Mouse (Mus musculus): ENCODE data around the gene Etv5. TPM values are rescaled to one million over a fixed set of nuclear protein-coding genes. Genes with fewer than 3 reads are reported as not detected.

Etv5 gene
- polyA plus RNA-seq, 1 experiment from 2014 or later: 5.4 TPM

DNA sequence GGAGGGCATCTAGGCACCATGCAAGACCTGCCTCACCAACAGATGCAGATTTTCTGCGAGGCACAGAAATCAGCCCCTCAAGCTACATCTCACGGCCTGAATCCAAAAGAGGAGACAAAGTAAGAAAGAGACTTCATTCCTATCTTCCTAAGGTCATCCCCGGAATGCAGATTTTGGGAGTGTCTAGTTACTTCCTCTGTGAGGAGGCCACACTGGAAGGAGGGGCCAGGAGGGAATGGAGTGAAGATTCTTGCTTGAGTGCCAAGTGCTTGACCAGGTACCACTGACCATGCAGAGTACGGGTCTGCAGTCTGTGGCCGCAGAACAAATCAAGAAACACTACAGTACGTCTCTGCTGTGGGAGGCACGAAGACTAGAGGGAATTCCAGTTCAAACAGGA is 12.7 kb downstream of the Etv5 start:
- no peaks in the 10 kb centered on the region for H3K27me3 ChIP-seq (replicated peaks; ENCODE audit: control insufficient read depth, insufficient read depth, low read length)
- 0 out of 2 replicates have a peak, but pooled peaks cover 4% of the 10 kb centered on the region for H3K4me1 ChIP-seq (replicated peaks; ENCODE audit: control insufficient read depth, insufficient read depth, low read length)
- no peak overlapping the region for H3K4me3 ChIP-seq (ENCODE audit: low read depth, low read length)
- no peak overlapping the region for H3K27ac ChIP-seq (ENCODE audit: low read depth, low read length)
- WGBS: 85% methylated on average over 7 of the region's 7 CpGs
- no peak for TF ChIP-seq CTCF (IDR thresholded peaks at IDR 0.05; ENCODE audit: low read depth)
- no peak for ATAC-seq
- no peak overlapping the region for H3K9ac ChIP-seq (ENCODE audit: low read depth, low read length)
- H3K4me2 ChIP-seq (replicated peaks; ENCODE audit: low read depth): no peak overlapping the region
- H3K9me3 ChIP-seq (ENCODE audit: control insufficient read depth): no peaks in the 10 kb centered on the region
- H3K36me3 ChIP-seq (ENCODE audit: control insufficient read depth, insufficient read depth): no peaks in the 10 kb centered on the region

DNA sequence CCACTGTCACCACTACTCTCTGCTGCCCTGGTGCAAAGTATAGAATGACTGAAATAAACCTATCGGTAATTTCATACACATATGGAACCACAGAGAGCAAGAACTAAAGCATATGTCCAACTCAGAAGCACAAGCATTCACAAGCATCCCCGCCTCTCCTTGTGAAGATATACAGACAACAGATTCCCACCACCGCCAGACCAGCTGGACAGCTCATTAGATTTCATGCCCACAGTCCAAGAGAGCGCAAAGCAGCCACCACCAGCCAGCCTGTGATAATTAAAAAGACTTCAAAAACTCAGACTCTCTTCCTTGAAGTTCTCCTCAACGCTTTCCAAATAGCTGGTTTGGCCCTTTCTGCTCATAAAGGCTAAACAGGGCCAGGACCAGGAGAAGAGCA is 17.3 kb downstream of the Etv5 start:
- H3K36me3 ChIP-seq (ENCODE audit: control insufficient read depth, insufficient read depth): peaks cover 4% of the 10 kb centered on the region; the same call in 1 of the 2 replicates

DNA sequence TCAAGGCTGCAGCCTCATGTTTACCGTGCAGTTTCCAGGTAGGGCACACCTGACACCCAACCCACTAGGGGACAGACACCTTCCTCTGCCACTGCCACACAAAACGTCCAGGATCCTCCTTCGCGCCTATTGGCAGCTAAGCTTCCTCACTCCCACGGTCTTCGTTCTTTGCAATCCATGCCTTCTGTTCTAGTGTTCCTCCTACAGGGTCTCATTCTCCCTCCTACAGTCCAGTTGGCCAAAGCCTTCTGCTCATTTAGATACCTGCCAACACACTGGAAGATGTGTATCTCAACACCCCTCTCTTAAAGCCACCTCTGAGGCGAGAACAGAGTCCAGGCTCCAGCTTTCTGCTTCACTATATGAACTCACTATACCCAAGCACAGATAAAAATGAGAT is 21.6 kb downstream of the Etv5 start:
- no peak overlapping the region for H3K4me2 ChIP-seq (replicated peaks; ENCODE audit: low read depth)
- TF ChIP-seq CTCF (IDR thresholded peaks at IDR 0.05; ENCODE audit: low read depth): no peak
- no peaks in the 10 kb centered on the region for H3K4me1 ChIP-seq (replicated peaks; ENCODE audit: control insufficient read depth, insufficient read depth, low read length)
- H3K27ac ChIP-seq (ENCODE audit: low read depth, low read length): no peak overlapping the region
- no peak overlapping the region for H3K4me3 ChIP-seq (ENCODE audit: low read depth, low read length)
- peaks cover 4% of the 10 kb centered on the region; the same call in 1 of the 2 replicates for H3K36me3 ChIP-seq (ENCODE audit: control insufficient read depth, insufficient read depth)
- no peaks in the 10 kb centered on the region for H3K9me3 ChIP-seq (ENCODE audit: control insufficient read depth)
- no peak overlapping the region for H3K9ac ChIP-seq (ENCODE audit: low read depth, low read length)
- no peaks in the 10 kb centered on the region for H3K27me3 ChIP-seq (replicated peaks; ENCODE audit: control insufficient read depth, insufficient read depth, low read length)
- WGBS: 96% methylated on average over 7 of the region's 7 CpGs
- no peak for ATAC-seq

More for the DNA sequence above, 17.3 kb downstream of the Etv5 start:
- H3K27ac ChIP-seq (ENCODE audit: low read depth, low read length): no peak overlapping the region
- no peaks in the 10 kb centered on the region for H3K9me3 ChIP-seq (ENCODE audit: control insufficient read depth)
- no peak overlapping the region for H3K9ac ChIP-seq (ENCODE audit: low read depth, low read length)
- H3K4me3 ChIP-seq (ENCODE audit: low read depth, low read length): no peak overlapping the region
- 83% methylated on average over 5 of the region's 5 CpGs for WGBS
- no peak overlapping the region for H3K4me2 ChIP-seq (replicated peaks; ENCODE audit: low read depth)
- no peak for ATAC-seq
- no peaks in the 10 kb centered on the region for H3K4me1 ChIP-seq (replicated peaks; ENCODE audit: control insufficient read depth, insufficient read depth, low read length)
- H3K27me3 ChIP-seq (replicated peaks; ENCODE audit: control insufficient read depth, insufficient read depth, low read length): no peaks in the 10 kb centered on the region
- no peak for TF ChIP-seq CTCF (IDR thresholded peaks at IDR 0.05; ENCODE audit: low read depth)

DNA sequence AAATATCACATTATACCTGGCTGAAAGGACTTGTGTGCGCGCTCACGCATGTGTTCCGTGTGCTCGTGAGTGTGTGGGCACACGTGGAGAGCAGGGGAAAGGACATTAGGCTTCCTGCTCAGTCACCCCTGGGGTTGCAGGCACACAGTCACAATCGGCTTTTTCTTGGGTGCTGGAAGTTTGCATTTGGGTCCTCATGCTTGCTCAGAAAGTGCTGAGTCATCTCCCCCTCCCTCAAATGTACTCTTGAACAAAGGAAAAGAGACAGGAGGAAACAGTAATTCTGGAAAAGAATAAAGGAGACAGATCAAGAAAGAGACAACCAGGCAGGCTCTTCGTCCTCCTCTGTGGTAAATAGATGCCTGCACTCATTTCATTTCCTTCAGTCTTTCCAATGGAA is 22.5 kb downstream of the Etv5 start:
- no peak for ATAC-seq
- H3K27ac ChIP-seq (ENCODE audit: low read depth, low read length): no peak overlapping the region
- no peak overlapping the region for H3K4me2 ChIP-seq (replicated peaks; ENCODE audit: low read depth)
- H3K4me1 ChIP-seq (replicated peaks; ENCODE audit: control insufficient read depth, insufficient read depth, low read length): no peaks in the 10 kb centered on the region
- no peak overlapping the region for H3K4me3 ChIP-seq (ENCODE audit: low read depth, low read length)
- 88% methylated on average over 8 of the region's 8 CpGs for WGBS
- H3K9ac ChIP-seq (ENCODE audit: low read depth, low read length): no peak overlapping the region
- no peak for TF ChIP-seq CTCF (IDR thresholded peaks at IDR 0.05; ENCODE audit: low read depth)
- H3K9me3 ChIP-seq (ENCODE audit: control insufficient read depth): no peaks in the 10 kb centered on the region
- no peaks in the 10 kb centered on the region for H3K27me3 ChIP-seq (replicated peaks; ENCODE audit: control insufficient read depth, insufficient read depth, low read length)
- H3K36me3 ChIP-seq (ENCODE audit: control insufficient read depth, insufficient read depth): peaks cover 4% of the 10 kb centered on the region; the same call in 1 of the 2 replicates

DNA sequence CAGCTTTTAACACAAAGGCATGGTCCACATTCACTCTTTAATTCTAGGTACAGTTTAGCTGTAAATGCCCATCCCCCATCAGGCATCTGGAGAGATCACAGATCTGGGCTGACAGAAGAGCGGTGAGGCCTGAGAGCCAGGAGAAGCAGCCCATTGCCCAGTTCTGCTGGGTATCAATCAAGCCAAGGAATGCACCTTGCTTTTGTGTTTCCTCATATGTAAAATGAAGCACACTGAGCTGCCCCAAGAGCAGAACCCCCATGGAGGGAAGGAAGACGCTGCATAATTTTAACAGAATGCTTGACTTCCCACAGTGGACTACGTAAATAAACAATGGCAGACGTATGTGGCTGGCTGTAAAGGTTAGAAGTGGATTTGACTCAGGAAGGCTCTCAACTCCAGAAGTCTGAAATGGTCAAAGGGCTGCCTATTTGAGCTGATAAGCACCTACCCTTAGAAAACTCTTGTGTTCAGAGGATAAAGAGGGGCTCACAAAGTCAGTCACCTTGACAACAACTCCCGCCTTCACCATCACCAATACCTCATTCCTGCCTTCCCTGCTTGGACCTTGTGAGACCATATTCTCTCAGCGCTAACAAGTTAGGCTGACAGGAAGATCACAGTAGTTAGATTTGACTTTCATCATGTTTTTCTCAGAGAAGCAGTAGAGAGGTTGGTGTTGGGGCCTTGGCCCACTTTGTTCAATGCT is 23.2 kb downstream of the Etv5 start:
- Histone ChIP-seq H3K4me1 (replicated peaks; ENCODE audit: control insufficient read depth, insufficient read depth, low read length) (no peaks in the 10 kb centered on the region), H3K4me2 (replicated peaks; ENCODE audit: low read depth) (no peak overlapping the region), H3K36me3 (ENCODE audit: control insufficient read depth, insufficient read depth) (peaks cover 4% of the 10 kb centered on the region; the same call in 1 of the 2 replicates), H3K9ac (ENCODE audit: low read depth, low read length) (no peak overlapping the region), H3K27me3 (replicated peaks; ENCODE audit: control insufficient read depth, insufficient read depth, low read length) (no peaks in the 10 kb centered on the region), H3K4me3 (ENCODE audit: low read depth, low read length) (no peak overlapping the region), H3K27ac (ENCODE audit: low read depth, low read length) (no peak overlapping the region), H3K9me3 (ENCODE audit: control insufficient read depth) (no peaks in the 10 kb centered on the region)
- no peak for TF ChIP-seq CTCF (IDR thresholded peaks at IDR 0.05; ENCODE audit: low read depth)
- WGBS: 79% methylated on average over 6 of the region's 6 CpGs
- no peak for ATAC-seq

DNA sequence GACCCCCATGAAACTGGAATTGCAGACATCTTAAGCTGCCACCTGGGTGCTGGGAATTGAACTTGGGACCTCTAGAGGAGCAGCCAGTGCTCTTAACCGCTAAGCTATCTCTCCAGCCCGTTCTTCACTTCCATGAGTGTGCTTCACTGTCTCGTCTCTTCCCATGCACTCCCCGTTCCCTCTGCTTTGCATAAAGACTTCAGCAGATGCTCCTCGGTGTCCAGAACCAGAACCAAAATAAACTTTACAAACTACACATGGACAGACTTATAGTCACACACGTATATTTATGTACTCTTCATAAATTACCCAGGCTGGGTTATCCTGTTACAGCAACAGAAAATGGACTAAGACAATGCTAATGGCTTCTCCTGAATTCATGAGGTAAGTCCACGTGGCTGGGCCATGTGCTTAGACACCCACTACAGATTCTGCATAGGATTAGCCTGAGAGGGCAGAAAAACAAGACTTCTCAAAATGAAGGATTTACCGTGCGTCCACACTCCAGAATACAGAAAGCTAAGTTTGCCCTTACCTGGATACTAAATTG is 25.2 kb downstream of the Etv5 start:
- no peak overlapping the region for H3K9ac ChIP-seq (ENCODE audit: low read depth, low read length)
- no peak overlapping the region for H3K4me2 ChIP-seq (replicated peaks; ENCODE audit: low read depth)
- TF ChIP-seq CTCF (IDR thresholded peaks at IDR 0.05; ENCODE audit: low read depth): no peak
- H3K4me3 ChIP-seq (ENCODE audit: low read depth, low read length): no peak overlapping the region
- ATAC-seq: no peak
- no peaks in the 10 kb centered on the region for H3K4me1 ChIP-seq (replicated peaks; ENCODE audit: control insufficient read depth, insufficient read depth, low read length)
- H3K9me3 ChIP-seq (ENCODE audit: control insufficient read depth): no peaks in the 10 kb centered on the region
- no peaks in the 10 kb centered on the region for H3K27me3 ChIP-seq (replicated peaks; ENCODE audit: control insufficient read depth, insufficient read depth, low read length)
- WGBS: 87% methylated on average over 9 of the region's 9 CpGs
- H3K27ac ChIP-seq (ENCODE audit: low read depth, low read length): no peak overlapping the region
- H3K36me3 ChIP-seq (ENCODE audit: control insufficient read depth, insufficient read depth): peaks cover 4% of the 10 kb centered on the region; the same call in 1 of the 2 replicates
